Mouse (Mus musculus): ENCODE data around the gene Shkbp1.

DNA sequence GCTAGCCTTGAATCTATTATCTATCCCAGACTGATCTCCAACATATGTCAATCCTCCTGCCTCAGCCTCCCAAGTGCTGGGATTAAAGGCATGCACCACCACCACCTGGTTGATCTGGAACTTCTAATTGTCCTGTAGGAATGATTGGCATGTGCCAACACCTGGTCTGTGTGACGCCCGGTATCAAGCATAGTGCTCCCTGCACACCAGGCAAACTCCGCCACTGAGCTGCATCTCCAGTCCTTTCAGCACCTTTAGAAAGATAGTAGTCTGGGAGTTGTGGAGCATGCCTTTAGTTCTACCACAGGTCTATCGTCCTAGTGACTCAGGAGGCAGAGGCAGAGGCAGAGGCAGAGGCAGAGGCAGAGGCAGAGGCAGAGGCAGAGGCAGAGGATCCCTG, 55.5 kb downstream of the Shkbp1 start:
- TF ChIP-seq EP300 (IDR thresholded peaks at IDR 0.05; ENCODE audit: insufficient read depth, low read depth, low read length), result no peak
- no peak for TF ChIP-seq CTCF (IDR thresholded peaks at IDR 0.05; ENCODE audit: low read depth, low read length)

Data from ES-Bruce4 (cell line).